Mouse (Mus musculus) liver, embryonic 15.5 days (tissue): ENCODE data around the gene Sirt7. TPM values are rescaled to one million over a fixed set of nuclear protein-coding genes. Genes with fewer than 3 reads are reported as not detected.

Experiments
- ATAC-seq: fragments of 200-750 bp; cut with Nextera tagmentation; 2 replicates; pipeline ENCODE4 v1.8.0; 2017; ENCODE audit warnings: moderate number of reproducible peaks, mild to moderate bottlenecking, moderate library complexity; ENCODE audit not compliant: insufficient read depth
- H3K27ac ChIP-seq: fragments of 300-500 bp; sonication (generic); replicated peaks from 2 replicates; pipeline ENCODE4 v1.5.1; 2015; ENCODE audit warnings: mild to moderate bottlenecking, inconsistent platforms
- H3K27me3 ChIP-seq: fragments of 300-500 bp; sonication (generic); 2 replicates; pipeline ENCODE4 v1.6.1; 2015; ENCODE audit warnings: mild to moderate bottlenecking, inconsistent platforms
- H3K36me3 ChIP-seq: fragments of 300-500 bp; sonication (generic); replicated peaks from 2 replicates; pipeline ENCODE4 v1.6.1; 2015; ENCODE audit warnings: moderate library complexity, mild to moderate bottlenecking, inconsistent platforms
- H3K4me1 ChIP-seq: fragments of 300-500 bp; sonication (generic); replicated peaks from 2 replicates; pipeline ENCODE4 v1.6.1; 2015; ENCODE audit warnings: inconsistent platforms
- H3K4me2 ChIP-seq: fragments of 300-500 bp; sonication (generic); 2 replicates; pipeline ENCODE4 v1.6.1; 2015; ENCODE audit warnings: moderate library complexity, mild to moderate bottlenecking, inconsistent platforms
- H3K4me3 ChIP-seq: fragments of 300-500 bp; sonication (generic); replicated peaks from 2 replicates; pipeline ENCODE4 v1.5.1; 2015; ENCODE audit warnings: mild to moderate bottlenecking, inconsistent platforms
- H3K9ac ChIP-seq: fragments of 300-500 bp; sonication (generic); 2 replicates; pipeline ENCODE4 v1.6.1; 2015; ENCODE audit warnings: moderate library complexity, mild to moderate bottlenecking, inconsistent platforms
- H3K9me3 ChIP-seq: fragments of 300-500 bp; sonication (generic); replicated peaks from 2 replicates; pipeline ENCODE4 v1.6.1; 2016; ENCODE audit warnings: inconsistent platforms
- WGBS: fragments of 180-500 bp; shearing (Covaris S2); methylation state at CpG from one replicate; pipeline ENCODE4 v1.1.7; 2015; ENCODE audit warnings: mixed read lengths; ENCODE audit not compliant: insufficient replicate concordance; 5-methylcytosine and 5-hydroxymethylcytosine counted together
- polyA plus RNA-seq: library from polyadenylated mRNA; unstranded; fragments of >200 nt; fragmentation: Nextera tagmentation; extraction: Ambion mirVana; gene quantifications from 2 replicates; pipeline ENCODE4 v1.2.1, GENCODE M21; 2015

Sirt7 gene
- polyA plus RNA-seq, 1 experiment from 2014 or later, result 32.3 TPM

DNA sequence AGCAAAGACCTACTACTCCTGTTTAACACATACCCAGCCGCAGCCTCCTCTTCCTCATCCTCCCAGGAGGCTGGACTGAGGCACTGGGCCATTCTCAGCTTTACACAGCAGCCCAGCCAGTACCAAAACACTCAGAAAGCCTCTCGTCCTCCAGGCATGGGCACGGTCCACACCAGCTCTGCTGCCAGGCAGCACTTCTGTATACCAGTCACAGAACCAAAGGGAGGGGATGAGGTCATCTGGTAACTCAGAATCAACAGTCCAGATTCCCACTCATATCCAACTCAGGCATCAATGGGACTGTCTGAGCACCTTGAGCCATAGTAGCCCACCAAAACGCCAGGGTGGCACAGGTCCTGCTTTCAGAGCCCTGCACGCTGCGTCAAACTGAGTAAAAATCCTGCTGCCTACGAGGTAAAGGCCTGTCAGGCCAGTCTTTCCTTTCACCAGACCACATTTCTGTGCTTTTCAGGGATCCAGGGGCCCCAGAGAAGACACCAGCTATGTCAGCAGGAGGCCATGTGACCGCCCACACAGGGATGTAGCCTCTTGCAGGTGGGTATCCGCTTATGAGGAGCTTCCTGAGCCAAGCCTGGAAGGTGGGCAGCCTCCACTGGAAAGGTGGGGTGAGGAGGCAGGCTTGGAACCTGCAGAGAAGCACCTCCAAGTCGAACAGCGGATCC is 1.9 kb upstream of the Sirt7 start:
- Histone ChIP-seq H3K27me3 (no peaks in the 10 kb centered on the region), H3K4me2 (peak overlapping the region; percentile 45), H3K4me1 (peaks cover 90% of the 10 kb centered on the region), H3K9ac (0 out of 2 replicates have a peak overlapping the region, but pooled peaks have one; percentile 28), H3K9me3 (no peaks in the 10 kb centered on the region), H3K27ac (peak overlapping the region; percentile 96), H3K36me3 (peaks cover 42% of the 10 kb centered on the region), H3K4me3 (no peak overlapping the region)
- WGBS, result 76% methylated on average over 11 of the region's 11 CpGs
- no peak for ATAC-seq

DNA sequence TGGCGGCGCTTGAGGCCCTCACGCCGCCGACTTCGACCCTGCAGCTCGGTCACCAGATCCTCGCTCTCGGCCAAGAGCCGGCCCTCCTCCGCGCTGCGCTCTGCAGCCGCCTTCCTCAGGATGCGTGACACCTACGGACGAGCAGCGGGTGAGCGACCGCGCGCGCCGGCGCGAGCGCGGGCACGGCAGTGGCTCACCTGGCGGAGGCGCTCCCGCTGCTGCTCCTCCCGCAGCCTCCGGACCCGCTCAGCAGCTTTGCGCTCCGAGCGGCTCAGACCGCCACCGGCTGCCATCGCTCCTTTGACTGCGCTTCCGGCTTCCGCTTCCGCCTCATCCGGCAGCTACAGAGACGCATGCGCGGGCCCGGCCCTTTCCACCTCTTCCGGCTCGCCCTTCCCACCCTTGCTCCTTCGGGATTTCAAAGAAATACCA is 344 bp downstream of the Sirt7 start:
- Histone ChIP-seq H3K36me3 (peaks cover 65% of the 10 kb centered on the region), H3K27ac (peak overlapping the region; percentile 96), H3K27me3 (no peaks in the 10 kb centered on the region), H3K4me3 (peak overlapping the region; percentile 93), H3K9ac (peak overlapping the region; percentile 93), H3K4me2 (peak overlapping the region; percentile 90), H3K9me3 (no peaks in the 10 kb centered on the region), H3K4me1 (peaks cover 67% of the 10 kb centered on the region)
- WGBS, result 1% methylated on average over 53 of the region's 53 CpGs
- ATAC-seq, result peak; percentile 64

DNA sequence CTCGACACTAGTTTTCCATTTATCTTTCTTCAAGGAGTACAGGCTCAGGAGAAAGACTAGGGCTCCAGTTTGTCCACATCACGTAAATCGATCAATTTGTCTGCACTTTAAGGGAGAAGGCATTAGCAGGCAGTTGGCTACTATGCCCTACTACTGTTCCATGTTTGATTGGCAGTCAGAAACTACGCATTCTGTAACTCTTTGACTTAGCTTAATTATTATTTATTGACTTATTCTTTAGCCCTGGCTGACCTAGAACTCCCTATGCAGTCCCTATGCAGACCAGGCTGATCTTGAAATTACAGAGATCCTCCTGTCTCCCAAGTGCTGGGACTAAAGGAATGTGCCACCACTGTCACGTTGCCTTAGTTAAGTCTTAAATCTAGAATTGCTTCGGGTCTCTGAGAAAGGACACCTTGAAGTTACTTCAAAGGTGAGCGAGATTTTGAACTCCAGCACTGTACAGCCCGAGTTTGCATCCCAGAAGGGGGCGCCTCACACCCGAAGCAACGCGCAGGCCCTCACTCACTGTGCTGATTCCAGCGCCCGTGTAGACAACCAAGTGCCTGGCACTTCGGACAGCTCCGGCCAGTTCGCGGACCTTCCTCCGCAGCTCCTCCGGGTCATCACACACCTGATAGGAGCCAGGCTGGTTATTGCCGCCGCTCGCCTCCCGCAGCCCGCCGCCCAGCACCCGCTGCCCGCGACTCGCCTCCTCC is 920 bp downstream of the Sirt7 start:
- WGBS, result 10% methylated on average over 30 of the region's 30 CpGs
- Histone ChIP-seq H3K36me3 (peaks cover 66% of the 10 kb centered on the region), H3K27ac (peak overlapping the region; percentile 96)

DNA sequence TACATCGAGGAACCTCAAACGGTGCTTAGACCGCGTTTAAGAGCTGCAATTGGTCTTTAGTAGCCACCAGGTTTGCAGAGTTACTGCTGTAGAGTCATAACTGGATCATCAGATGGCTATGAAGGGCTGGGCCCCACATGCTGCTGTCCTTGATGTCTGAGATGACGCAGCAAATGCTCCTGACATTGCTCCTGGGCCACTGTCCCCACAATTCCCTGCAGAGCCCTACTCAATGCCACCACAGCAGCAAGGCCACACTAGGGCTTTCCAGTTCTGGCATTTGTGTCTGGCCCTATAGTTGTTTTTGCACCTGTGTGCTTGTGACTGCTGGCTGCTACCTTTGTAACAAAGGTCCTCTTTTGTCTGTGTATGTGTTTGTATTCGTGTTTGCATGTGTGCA is 2.2 kb downstream of the Sirt7 start:
- H3K27ac ChIP-seq, result no peak overlapping the region
- peaks cover 71% of the 10 kb centered on the region for H3K36me3 ChIP-seq
- ATAC-seq, result no peak
- no peaks in the 10 kb centered on the region for H3K27me3 ChIP-seq
- no peak overlapping the region for H3K4me3 ChIP-seq
- peaks cover 65% of the 10 kb centered on the region for H3K4me1 ChIP-seq
- H3K4me2 ChIP-seq, result 0 out of 2 replicates have a peak overlapping the region, but pooled peaks have one; percentile 90
- H3K9me3 ChIP-seq, result no peaks in the 10 kb centered on the region
- WGBS, result 86% methylated on average over 6 of the region's 6 CpGs
- no peak overlapping the region for H3K9ac ChIP-seq

More for the DNA sequence above, 920 bp downstream of the Sirt7 start:
- peaks cover 63% of the 10 kb centered on the region for H3K4me1 ChIP-seq
- ATAC-seq, result peak; percentile 82
- H3K27me3 ChIP-seq, result no peaks in the 10 kb centered on the region
- H3K9me3 ChIP-seq, result no peaks in the 10 kb centered on the region
- H3K4me3 ChIP-seq, result peak overlapping the region; percentile 93
- peak overlapping the region; percentile 90 for H3K4me2 ChIP-seq
- peak overlapping the region; percentile 93 for H3K9ac ChIP-seq

DNA sequence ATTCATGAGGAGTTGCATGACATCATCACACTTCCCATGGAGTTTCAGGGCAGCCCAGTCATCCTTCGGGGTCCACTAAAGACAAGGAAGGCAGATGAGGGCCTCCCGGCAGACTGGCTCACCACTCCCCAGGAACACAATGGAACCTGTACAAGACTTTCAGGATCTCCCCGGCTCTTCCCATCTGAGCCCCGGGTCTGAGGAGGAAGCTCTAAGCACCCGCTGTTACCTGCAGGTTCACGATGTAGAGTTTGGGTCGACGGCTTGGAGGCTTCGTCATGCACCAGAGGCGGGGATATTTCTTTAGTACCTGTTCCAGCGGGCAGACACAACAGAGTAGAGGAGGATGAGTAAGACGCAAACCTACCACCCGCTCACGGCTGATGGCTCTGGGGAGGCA is 4.8 kb downstream of the Sirt7 start:
- H3K4me3 ChIP-seq, result no peak overlapping the region
- peaks cover 61% of the 10 kb centered on the region for H3K4me1 ChIP-seq
- H3K27ac ChIP-seq, result no peak overlapping the region
- H3K27me3 ChIP-seq, result no peaks in the 10 kb centered on the region
- peaks cover 67% of the 10 kb centered on the region for H3K36me3 ChIP-seq
- ATAC-seq, result no peak
- H3K9ac ChIP-seq, result no peak overlapping the region
- no peak overlapping the region for H3K4me2 ChIP-seq
- no peaks in the 10 kb centered on the region for H3K9me3 ChIP-seq
- WGBS, result 88% methylated on average over 14 of the region's 14 CpGs

DNA sequence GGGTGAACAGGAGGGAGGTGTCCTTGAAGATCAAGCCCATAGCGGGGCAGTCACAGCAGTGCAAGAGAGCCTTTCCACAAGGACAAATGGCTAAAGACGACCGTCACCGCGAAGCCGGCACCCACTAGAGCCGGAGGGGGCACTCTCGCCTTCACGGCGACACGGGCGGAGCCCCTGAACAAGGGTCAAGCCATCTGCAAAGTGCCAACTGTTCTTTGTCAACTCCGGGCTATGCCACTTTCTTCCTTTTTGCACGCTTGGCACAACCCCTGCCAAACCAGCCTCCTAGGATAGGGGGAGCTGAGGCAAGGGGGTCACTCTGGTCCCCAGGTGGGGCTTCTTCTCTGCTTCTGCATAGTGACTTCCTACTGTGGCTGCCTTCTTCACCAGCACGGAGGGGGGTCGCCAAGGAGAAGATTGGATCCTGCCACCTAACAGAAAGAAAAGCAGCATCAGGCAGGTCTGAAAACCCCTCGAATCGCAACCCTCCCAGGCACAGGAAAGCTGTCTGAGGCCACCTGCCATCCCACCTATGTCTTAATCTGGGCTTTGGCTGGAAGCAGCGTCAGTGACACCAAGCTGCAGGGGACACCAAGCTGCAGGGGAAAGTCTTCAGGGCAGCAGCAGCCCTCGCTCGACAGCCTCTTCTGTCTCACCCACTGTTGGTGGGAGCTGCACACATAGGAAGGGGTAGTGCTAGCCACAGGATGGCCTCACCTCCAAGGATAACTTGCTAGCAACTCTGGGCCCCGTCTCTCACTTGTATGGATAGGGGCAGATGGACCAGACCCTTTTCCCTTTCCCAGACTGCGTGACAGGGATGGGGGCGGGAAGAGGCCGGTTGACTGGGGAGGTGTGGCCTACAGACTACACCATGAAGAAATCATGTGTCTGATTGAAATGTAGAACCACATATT is 6.2 kb downstream of the Sirt7 start:
- 90% methylated on average over 25 of the region's 25 CpGs for WGBS
- H3K36me3 ChIP-seq, result peaks cover 79% of the 10 kb centered on the region
- no peaks in the 10 kb centered on the region for H3K9me3 ChIP-seq
- peak overlapping the region; percentile 34; the same call in 1 of the 2 replicates for H3K9ac ChIP-seq
- no peak for ATAC-seq
- H3K4me3 ChIP-seq, result no peak overlapping the region
- H3K4me1 ChIP-seq, result peaks cover 56% of the 10 kb centered on the region
- H3K27ac ChIP-seq, result peak overlapping the region; percentile 88
- H3K4me2 ChIP-seq, result peak overlapping the region; percentile 90
- no peaks in the 10 kb centered on the region for H3K27me3 ChIP-seq

DNA sequence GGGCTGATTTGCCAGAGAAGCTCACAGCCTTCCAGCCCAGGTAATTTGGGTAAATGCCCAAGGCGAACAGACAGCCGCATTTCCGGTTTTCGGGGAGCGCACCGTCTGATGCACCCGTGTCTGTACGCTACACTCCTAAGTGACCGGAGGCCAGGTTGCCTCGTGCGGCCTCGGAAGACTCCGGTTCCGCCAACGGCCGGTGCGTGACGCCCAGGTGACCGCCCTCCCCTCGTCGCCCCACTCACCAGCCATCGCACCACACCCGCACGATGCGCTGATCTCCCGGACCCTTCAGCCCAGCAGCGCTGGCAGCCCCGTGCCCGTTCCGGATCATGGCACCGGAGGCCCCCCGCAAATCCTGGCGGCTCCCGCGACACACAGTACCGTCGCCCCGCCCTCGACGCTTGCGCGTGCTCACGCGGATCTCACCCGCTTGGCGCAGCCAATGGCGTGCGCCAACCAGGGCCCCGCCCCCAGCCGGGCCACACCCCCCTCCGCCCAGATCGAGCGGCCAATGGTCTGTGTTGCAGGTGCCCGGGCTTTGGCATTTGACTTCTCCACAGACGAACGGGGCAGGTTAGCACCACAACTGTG is 7.4 kb downstream of the Sirt7 start, which contains the start of gene Pcyt2:
Gene Pcyt2 (minus strand): TSS at position 418 of the 594 bp plus-strand sequence.
- Histone ChIP-seq H3K9me3 (no peaks in the 10 kb centered on the region), H3K9ac (peak within 1 kb of the TSS; percentile 78), H3K4me2 (peak within 1 kb of the TSS; percentile 90), H3K27ac (peak within 1 kb of the TSS; percentile 88), H3K4me1 (peaks cover 52% of the 10 kb centered on the region), H3K27me3 (no peaks in the 10 kb centered on the region), H3K36me3 (peaks cover 79% of the 10 kb centered on the region), H3K4me3 (peak within 1 kb of the TSS; percentile 91)
- peak; percentile 94 for ATAC-seq
- under 1% methylated on average over 56 of the region's 56 CpGs for WGBS

DNA sequence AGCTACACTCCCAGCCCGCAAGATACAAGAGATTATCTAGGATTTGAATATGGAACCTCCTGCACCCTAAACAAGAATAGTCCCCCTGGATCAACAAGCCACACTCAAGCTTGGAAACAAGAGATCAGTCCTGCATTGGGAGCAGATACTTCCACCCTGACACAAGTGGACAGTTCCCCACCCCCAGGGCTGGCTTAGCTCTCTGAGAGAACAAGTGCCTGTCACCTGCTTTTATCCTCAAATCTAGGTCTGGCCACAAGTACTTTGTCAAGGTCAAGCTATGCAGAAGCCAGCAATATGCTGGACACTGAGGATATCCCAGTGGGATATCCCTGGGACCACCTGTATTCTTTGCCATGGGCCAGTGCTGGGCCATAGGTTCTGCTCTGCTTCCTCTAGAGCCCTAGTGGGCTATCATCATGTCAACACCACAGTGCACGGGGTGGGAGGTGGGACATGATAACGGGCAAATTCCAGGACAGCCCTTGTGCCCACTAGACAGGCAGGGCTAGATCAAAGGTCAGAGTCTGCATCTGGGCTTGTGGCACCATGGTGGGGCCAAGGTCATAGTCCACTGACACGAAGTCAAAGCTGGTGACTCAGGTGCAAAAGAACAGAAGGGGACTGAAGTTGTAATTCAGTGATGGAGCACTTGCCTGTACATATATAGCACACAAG is 8.3 kb downstream of the Sirt7 start:
- Histone ChIP-seq H3K4me2 (peak overlapping the region; percentile 90), H3K27me3 (no peaks in the 10 kb centered on the region), H3K4me3 (peak overlapping the region; percentile 91), H3K27ac (peak overlapping the region; percentile 88), H3K9me3 (no peaks in the 10 kb centered on the region), H3K9ac (peak overlapping the region; percentile 78), H3K4me1 (peaks cover 50% of the 10 kb centered on the region), H3K36me3 (peaks cover 79% of the 10 kb centered on the region)
- ATAC-seq, result peak; percentile 5; the same call in 1 of the 2 replicates
- 31% methylated on average over 4 of the region's 4 CpGs for WGBS

DNA sequence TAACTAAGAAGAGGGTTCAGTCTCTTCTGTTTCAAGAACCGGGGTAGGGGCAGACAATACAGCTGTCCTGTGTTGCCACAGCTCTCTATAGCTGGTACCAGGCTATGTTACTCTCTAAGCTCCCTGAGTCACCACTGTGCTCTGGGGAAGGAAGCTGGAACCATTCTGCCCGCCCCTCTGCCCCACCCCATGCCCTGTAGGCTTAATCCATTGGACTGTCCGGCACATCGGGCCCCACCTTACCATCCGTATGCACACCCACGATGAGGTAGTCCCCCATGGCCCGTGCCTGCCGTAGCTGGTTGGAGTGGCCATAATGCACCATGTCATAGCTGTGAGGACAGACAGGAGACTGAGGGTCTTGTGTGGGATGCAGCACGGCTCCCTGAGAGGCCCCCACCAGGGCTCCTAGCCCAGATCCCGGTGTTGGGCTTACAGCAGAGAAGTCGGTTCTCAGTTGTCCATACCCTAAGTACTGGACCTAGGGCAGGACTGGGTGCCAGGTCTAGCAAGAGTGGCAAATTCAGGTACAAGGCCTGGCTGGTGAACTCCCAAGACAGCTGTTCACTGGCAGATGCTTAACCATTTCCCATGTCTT is 9.3 kb downstream of the Sirt7 start:
- Histone ChIP-seq H3K4me1 (peaks cover 50% of the 10 kb centered on the region), H3K27ac (peak overlapping the region; percentile 88; the same call in 1 of the 2 replicates)

More for the DNA sequence above, 9.3 kb downstream of the Sirt7 start:
- H3K4me2 ChIP-seq, result peak overlapping the region; percentile 90
- peaks cover 79% of the 10 kb centered on the region for H3K36me3 ChIP-seq
- no peaks in the 10 kb centered on the region for H3K27me3 ChIP-seq
- WGBS, result 78% methylated on average over 11 of the region's 11 CpGs
- peak overlapping the region; percentile 91; the same call in 1 of the 2 replicates for H3K4me3 ChIP-seq
- H3K9ac ChIP-seq, result peak overlapping the region; percentile 27; the same call in 1 of the 2 replicates
- ATAC-seq, result no peak
- H3K9me3 ChIP-seq, result no peaks in the 10 kb centered on the region
